Mouse (Mus musculus) liver, embryonic 14.5 days (tissue): ENCODE data around the gene Gm9821.
A peak's percentile ranks its signal among the peaks of the same experiment; 100 is the strongest.

Experiments
- CTCF ChIP-seq: IDR thresholded peaks from 2 replicates; pipeline ENCODE4 v1.5.1; 2016; ENCODE audit warnings: antibody characterized with exemption, low read depth, control low read depth
- EP300 ChIP-seq: IDR thresholded peaks from 2 replicates; pipeline ENCODE4 v1.6.1; 2016; ENCODE audit warnings: antibody characterized with exemption, low read depth

GRCm38 (mm10) chr2:91963443-91963932, 18.0 kb downstream of the Gm9821 start:
- peak; percentile 89 for TF ChIP-seq CTCF
- no peak for TF ChIP-seq EP300
